28 mouse cellular contexts compared by ENCODE assay signal in the genomic region with DNA sequence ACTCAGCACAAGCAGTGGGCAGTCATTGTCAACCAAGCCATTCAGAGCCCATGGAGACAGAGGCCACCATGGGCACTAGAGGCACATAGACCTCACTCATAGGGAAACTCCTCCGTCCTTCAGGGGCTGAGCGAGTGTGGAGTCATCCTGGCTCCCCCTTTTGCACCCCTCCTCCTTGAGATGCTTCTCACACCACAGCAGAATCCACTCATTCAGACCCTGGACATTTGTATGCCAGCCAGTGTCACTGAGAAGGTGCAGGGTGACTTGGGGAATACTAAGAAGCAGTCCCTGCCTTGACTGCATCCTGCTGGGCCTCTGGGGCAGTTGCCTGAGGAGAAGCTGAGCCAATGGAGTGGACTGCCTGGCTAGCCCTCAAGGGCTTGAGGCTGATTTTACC.
DNase-seq lines count a peak whose midpoint lies in the region; ATAC-seq and TF ChIP-seq lines count a peak whose summit lies in the region.
"Had no signal": no experiment of that assay in that cellular context is flagged by ENCODE, and none has a peak within 500 bp of the region (broad histone marks: within the 10 kb centered on the region; RNA-seq: fewer than 3 reads in every experiment).

No protein-coding gene starts in this region.

- H3K27ac ChIP-seq in cerebellum, adult 2 months (ENCODE audit: insufficient read depth, low read length) = no peak overlapping the region; the same call in 1 of the 2 replicates
- no peak overlapping the region for H3K27ac ChIP-seq in hindbrain, embryonic 15.5 days (replicated peaks)
- H3K27ac ChIP-seq in hindbrain, embryonic 12.5 days = no peak overlapping the region
- H3K27ac ChIP-seq: embryonic facial prominence, embryonic 13.5 days; forebrain, embryonic 13.5 days; heart, adult 2 months; heart, embryonic 13.5 days; limb, embryonic 12.5 days; macrophage; midbrain, embryonic 12.5 days had no signal

- TF ChIP-seq CTCF in cerebellum, adult 2 months (IDR thresholded peaks at IDR 0.05; ENCODE audit: borderline replicate concordance, insufficient read depth, low read depth, low read length) = no peak
- no peak for TF ChIP-seq CTCF in brain, embryonic 14.5 days (IDR thresholded peaks at IDR 0.05; ENCODE audit: borderline replicate concordance, extremely low read depth, insufficient read depth, insufficient read length)

- WGBS in cerebellum, adult 2 months = 83% methylated on average over 2 of the region's 2 CpGs
- WGBS in hindbrain, embryonic 15.5 days = 84% methylated on average over 2 of the region's 2 CpGs
- 83% methylated on average over 2 of the region's 2 CpGs for WGBS in hindbrain, embryonic 12.5 days

- H3K4me3 ChIP-seq in cerebellum, adult 2 months (replicated peaks; ENCODE audit: insufficient read depth, low read depth, low read length) = no peak overlapping the region
- H3K4me3 ChIP-seq in hindbrain, embryonic 15.5 days = no peak overlapping the region
- H3K4me3 ChIP-seq in hindbrain, embryonic 12.5 days = no peak overlapping the region
- H3K4me3 ChIP-seq: embryonic facial prominence, embryonic 13.5 days; erythroblast, embryonic 14.5 days; forebrain, embryonic 13.5 days; heart, adult 2 months; heart, embryonic 13.5 days; limb, embryonic 12.5 days; midbrain, embryonic 12.5 days had no signal

- no peak overlapping the region for H3K4me2 ChIP-seq in hindbrain, embryonic 15.5 days
- no peak overlapping the region for H3K4me2 ChIP-seq in hindbrain, embryonic 12.5 days (replicated peaks)
- H3K4me2 ChIP-seq: embryonic facial prominence, embryonic 13.5 days; forebrain, embryonic 13.5 days; heart, embryonic 13.5 days; limb, embryonic 12.5 days; liver, embryonic 11.5 days; midbrain, embryonic 12.5 days had no signal

- DNase-seq in cerebellum, adult 2 months = peak; percentile 22 to 40
- DNase-seq in cerebellum, adult 11-12 months = no peak
- peak; percentile 6 for DNase-seq in left cerebral cortex, postnatal 4 days
- DNase-seq in left cerebral cortex, adult 9 months (ENCODE audit: low spot score in 2 of 2) = no peak
- DNase-seq in brain, embryonic 14.5 days (ENCODE audit: low read depth) = peak; percentile 11
- DNase-seq in spleen, postnatal 36 days (ENCODE audit: low spot score in 2 of 2) = no peak
- DNase-seq: adrenal gland, adult 8-10 months; cerebellum, adult 8-10 months; embryo, embryonic 11 days; gastrocnemius, postnatal 36 days; heart, adult 2 months; heart, postnatal 14 days; kidney, adult 11 months; kidney, postnatal 4 days; liver, postnatal 0 days; thymus, postnatal 14 days had no signal

- H3K36me3 ChIP-seq in hindbrain, embryonic 15.5 days = no peaks in the 10 kb centered on the region
- H3K36me3 ChIP-seq in hindbrain, embryonic 12.5 days = no peaks in the 10 kb centered on the region
- H3K36me3 ChIP-seq: embryonic facial prominence, embryonic 13.5 days; heart, embryonic 13.5 days; limb, embryonic 12.5 days; midbrain, embryonic 12.5 days had no signal

- H3K9ac ChIP-seq in hindbrain, embryonic 15.5 days = no peak overlapping the region
- H3K9ac ChIP-seq in hindbrain, embryonic 12.5 days = no peak overlapping the region
- H3K9ac ChIP-seq: embryonic facial prominence, embryonic 13.5 days; forebrain, embryonic 13.5 days; heart, embryonic 13.5 days; limb, embryonic 12.5 days; liver, postnatal 0 days; midbrain, embryonic 12.5 days had no signal

- peaks cover 24% of the 10 kb centered on the region for H3K4me1 ChIP-seq in cerebellum, adult 2 months (ENCODE audit: control insufficient read depth, insufficient read depth, low read length)
- 0 out of 2 replicates have a peak, but pooled peaks cover 5% of the 10 kb centered on the region for H3K4me1 ChIP-seq in hindbrain, embryonic 15.5 days (replicated peaks)
- H3K4me1 ChIP-seq in hindbrain, embryonic 12.5 days = no peaks in the 10 kb centered on the region
- H3K4me1 ChIP-seq: forebrain, embryonic 13.5 days; midbrain, embryonic 12.5 days had no signal

- ATAC-seq in hindbrain, embryonic 15.5 days (ENCODE audit: low FRiP score, low read depth) = peak; percentile 62; the same call in 1 of the 2 replicates
- no peak for ATAC-seq in hindbrain, embryonic 12.5 days (ENCODE audit: low FRiP score)
- ATAC-seq: activated CD4-positive, CD25-positive, alpha-beta regulatory T cell, adult 4 months; forebrain, embryonic 13.5 days; liver, postnatal 0 days; lung, postnatal 0 days had no signal

- H3K9me3 ChIP-seq in hindbrain, embryonic 15.5 days = no peaks in the 10 kb centered on the region
- no peaks in the 10 kb centered on the region for H3K9me3 ChIP-seq in hindbrain, embryonic 12.5 days (replicated peaks)
- H3K9me3 ChIP-seq: embryonic facial prominence, embryonic 13.5 days; forebrain, embryonic 13.5 days; heart, embryonic 13.5 days; limb, embryonic 12.5 days; midbrain, embryonic 12.5 days had no signal

- intact Hi-C loops in left cerebral cortex, postnatal 4 days (cut with DNase I) = no loop called here

- TF ChIP-seq POLR2A in cerebellum, adult 2 months (IDR thresholded peaks at IDR 0.05; ENCODE audit: borderline replicate concordance, insufficient read depth, low read length) = no peak
- TF ChIP-seq POLR2A in brain, embryonic 14.5 days (IDR thresholded peaks at IDR 0.05; ENCODE audit: borderline replicate concordance, extremely low read depth, insufficient read depth, insufficient read length, poor library complexity, severe bottlenecking) = no peak

- H3K27me3 ChIP-seq in cerebellum, adult 2 months (ENCODE audit: control insufficient read depth, insufficient read depth, low read length) = no peaks in the 10 kb centered on the region
- H3K27me3 ChIP-seq in hindbrain, embryonic 15.5 days = no peaks in the 10 kb centered on the region
- H3K27me3 ChIP-seq in hindbrain, embryonic 12.5 days = no peaks in the 10 kb centered on the region
- H3K27me3 ChIP-seq: embryonic facial prominence, embryonic 13.5 days; forebrain, embryonic 13.5 days; heart, embryonic 13.5 days; limb, embryonic 12.5 days; midbrain, embryonic 12.5 days had no signal

Comparison
In these comparisons a context has a peak if more than half of its experiments do, and no peak if none do; other contexts are left out.
1. DNase-seq: peak in cerebellum, adult 2 months (2 of 2), left cerebral cortex, postnatal 4 days (single experiment) and brain, embryonic 14.5 days (single experiment); none in cerebellum, adult 11-12 months (single experiment), left cerebral cortex, adult 9 months (0 of 2) and spleen, postnatal 36 days (0 of 2).